Mouse (Mus musculus): ENCODE data around the gene Nmd3.

GRCm38 (mm10) chr3:69760081-69760480, 38.3 kb downstream of the Nmd3 start:
- TF ChIP-seq CTCF (IDR thresholded peaks at IDR 0.05; ENCODE audit: low read depth) (no peak), EP300 (IDR thresholded peaks at IDR 0.05; ENCODE audit: low read depth) (no peak)

All from liver, postnatal 0 days (tissue).